Mouse (Mus musculus) lung, adult 2 months (tissue): ENCODE results near the gene Sp7.

Experiments used
- CTCF ChIP-seq: fragments of 200-500 bp; IDR thresholded peaks from 2 replicates; pipeline ENCODE4 v1.5.1; 2011; ENCODE audit warnings: mild to moderate bottlenecking, low read length, control low read depth; ENCODE audit not compliant: insufficient read depth
- POLR2A ChIP-seq: fragments of 200-500 bp; IDR thresholded peaks from 2 replicates; pipeline ENCODE4 v1.6.1; 2011; ENCODE audit warnings: low read depth, mild to moderate bottlenecking, control low read depth, low read length, borderline replicate concordance; ENCODE audit errors: extremely low read depth

GRCm38 (mm10) chr15:102388942-102389341, 22.0 kb upstream of the Sp7 start:
- TF ChIP-seq CTCF (no peak), POLR2A (no peak)
